Mouse (Mus musculus) adrenal gland, postnatal 25 days (tissue): Measurements from ENCODE around the gene Fgd3. TPM values are rescaled to one million over a fixed set of nuclear protein-coding genes. Genes with fewer than 3 reads are reported as not detected.

Experiments used
- DNase-seq: peaks from one replicate; pipeline ENCODE4 v3.0.0; 2021; ENCODE audit warnings: mixed read lengths
- total RNA-seq: library from RNA; stranded (reverse); gene quantifications from 2 replicates; pipeline ENCODE4 v1.2.3, GENCODE M21; 2021

Gene Fgd3
- total RNA-seq, 1 experiment from 2014 or later = 1.5 TPM

DNA sequence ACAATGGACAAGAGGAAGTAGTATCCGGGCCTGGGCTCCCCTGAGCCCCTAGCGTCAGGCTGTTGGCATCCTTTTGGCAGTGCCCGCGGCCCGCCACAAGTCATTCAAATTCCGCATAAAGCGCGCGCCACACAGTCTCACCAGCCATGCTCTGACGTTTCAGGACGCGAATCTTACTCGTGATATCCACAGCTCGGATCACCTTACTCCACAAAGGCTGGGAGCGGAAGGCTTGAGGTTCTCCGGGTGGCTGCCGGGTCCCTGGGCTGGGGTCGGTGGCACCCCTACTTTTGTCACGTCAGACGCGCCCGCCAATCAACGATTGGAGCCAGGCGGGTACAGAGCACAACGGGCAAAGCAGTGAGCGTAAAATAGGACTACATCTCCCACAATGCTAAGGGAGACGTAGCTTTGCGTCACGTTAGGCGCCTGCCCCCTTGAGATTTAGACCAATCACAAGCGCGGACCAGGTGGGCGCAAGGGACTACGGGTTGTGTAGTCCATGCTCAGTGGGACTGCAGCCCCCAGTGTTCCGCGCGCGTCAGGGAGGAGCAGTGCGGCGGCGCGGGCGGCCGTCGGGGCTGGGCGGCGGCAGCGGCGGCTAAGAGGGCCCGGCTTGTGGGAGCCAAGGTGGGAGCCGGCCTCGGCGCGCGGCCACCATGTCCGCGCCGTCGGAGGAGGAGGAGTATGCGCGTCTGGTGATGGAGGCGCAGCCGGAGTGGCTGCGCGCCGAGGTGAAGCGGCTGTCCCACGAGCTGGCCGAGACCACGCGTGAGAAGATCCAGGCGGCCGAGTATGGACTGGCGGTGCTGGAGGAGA, 21.1 kb upstream of the Fgd3 start, which contains the start of gene Bicd2:
Bicd2 (plus strand) TSS at position 574 of the 819 bp plus-strand sequence.
- DNase-seq = peak; percentile 94

DNA sequence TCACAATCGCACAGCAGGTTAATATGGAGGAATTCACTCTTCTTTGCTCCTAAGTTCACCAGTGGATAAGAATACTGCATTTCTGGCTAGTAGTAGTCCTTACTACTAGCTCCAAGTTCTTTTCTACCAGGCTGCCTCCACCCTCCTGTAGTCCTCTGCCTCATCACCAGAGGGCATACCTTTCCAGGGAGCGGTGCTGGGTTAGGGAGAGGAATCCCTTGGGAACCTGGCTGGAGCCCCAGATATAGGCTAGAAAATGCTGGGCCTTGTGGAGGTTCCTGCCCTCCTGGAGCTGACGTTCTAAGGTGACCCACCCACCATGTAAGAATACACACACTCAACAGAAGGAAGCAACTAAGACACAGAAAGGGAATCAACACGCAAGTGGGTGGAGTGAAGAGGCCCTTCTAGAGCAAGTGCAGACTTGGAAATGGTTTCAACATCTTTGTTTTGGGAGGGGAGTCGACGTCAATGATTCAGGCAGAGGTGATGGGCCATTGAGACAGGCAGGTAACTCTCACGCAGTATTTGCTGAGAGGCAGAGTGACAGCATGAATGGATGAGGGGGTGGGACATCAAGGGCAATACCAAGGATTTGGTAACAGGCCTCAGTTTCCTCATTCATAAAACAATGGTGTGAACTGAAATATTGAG, 18.9 kb upstream of the Fgd3 start:
- peak; percentile 62 for DNase-seq

DNA sequence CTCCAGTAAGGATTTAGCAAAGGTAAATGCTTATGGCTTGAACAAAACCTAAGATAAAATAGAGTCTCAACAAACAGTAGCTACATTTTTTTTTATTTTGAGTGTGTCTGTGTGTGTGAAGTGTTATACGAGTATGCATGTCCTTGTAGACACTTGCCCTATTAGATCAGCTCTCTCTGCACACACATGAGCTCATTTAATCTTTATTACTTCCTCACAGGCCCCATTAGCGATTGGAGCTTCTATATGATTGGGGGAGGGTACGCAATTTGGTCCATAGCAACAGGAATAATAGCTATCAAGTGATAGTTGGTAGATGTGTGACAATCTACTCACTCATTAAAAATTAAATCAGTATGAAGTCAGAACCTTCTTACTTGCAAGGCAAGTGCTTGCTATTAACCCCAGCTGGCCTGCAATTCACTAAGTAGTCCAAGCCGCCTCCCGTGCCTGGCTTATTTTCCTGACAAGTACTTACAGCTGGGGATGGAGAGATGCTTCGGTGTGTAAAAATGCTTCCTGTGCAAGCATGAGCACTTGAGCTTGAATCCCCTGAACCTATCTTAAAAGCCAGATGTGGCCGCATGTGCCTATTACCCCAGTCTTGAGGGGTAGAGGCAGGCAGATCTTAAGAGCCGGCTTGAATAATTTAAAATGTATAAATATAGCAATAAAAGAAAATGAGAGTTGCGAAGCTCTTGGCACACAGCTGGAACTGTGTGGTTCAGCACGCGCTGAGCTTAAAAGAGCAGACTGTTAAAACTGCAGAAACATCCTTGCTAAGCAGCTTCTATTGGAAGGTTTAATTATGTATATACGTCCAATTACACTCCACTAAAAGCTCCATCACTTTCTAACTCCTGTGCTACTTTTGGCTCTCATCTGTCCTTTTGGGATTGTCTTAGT, 15.2 kb upstream of the Fgd3 start:
- DNase-seq = no peak

DNA sequence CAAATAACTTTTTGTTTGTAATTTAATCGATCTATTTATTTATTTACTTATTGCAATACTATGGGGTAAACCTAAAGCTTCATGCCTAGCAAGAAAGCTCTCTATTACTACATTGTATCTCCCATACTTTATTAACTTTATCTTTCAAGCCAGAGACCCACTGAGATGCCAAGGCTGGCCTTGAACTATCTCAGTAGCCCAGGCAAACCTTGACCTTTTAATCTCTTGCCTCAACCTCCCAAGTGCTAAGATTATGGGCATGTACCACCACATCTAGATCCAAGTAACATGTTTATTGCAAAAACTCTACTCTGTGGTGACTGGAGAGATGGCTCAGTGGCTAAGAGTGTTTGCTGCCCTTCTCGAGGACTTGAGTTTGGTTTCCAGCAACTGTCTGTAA, 13.1 kb upstream of the Fgd3 start:
- no peak for DNase-seq

DNA sequence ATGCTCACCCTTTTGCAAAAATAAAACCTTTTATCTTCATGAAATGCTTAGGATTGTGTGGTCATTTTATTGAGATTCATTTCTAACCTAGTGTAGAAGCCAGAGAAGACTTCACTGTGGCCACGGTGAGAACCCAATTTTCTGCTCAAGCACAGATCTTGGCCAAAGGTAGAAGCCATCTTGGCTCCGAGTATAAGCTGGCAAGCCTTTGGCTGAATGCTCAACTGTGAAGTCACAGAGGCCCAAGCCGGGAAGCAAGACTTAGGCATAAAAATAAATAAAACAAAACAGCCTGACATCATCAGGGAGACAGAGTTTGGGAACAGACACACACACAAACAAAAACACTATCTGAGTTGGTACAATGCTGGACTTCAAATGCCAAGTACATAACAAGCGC, 8.0 kb upstream of the Fgd3 start:
- DNase-seq = no peak

DNA sequence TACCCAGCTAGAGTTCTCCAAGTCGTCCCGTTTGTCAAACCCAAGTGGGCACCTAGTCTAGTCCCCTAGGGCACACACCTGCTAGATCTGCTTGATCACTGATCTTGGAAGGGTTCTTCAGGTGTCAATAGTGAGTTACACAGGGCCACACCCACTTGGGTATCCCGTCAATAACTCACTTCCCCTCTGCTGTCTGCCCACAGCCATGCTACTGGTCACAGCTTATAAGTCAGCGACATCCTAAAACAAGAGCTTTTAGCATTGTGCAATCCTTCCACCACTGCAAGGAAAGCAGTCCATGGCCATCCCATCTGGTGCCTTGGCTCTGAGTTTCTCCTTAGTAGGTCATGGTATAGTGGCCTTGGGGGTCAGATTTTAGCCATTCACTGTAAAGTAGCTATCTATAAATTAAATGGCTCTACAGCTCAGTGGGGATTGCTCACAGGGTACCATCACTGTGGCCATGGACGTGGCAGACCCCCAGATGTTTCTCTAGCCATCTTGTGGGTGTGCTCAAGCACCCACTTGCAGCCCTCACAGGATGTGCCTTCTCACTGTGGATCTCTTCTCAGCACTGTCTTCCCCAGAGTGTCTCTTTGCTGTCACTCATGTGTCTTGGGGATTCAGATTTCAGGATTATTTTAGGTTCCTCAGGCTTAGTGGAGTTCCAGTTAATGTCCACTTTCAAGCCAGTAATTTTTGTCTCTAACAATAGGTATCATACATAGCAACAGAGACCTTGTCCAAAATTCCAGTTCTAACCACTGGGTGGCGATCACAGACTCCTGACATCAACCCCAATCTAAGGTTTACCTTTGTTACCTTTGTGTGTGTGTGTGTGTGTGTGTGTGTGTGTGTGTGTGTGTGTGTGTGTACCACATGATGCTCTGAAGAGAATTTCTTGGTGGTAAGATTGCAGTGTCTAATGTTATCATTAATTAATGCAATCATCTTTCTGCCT, 6.4 kb upstream of the Fgd3 start:
- DNase-seq = peak; percentile 39

DNA sequence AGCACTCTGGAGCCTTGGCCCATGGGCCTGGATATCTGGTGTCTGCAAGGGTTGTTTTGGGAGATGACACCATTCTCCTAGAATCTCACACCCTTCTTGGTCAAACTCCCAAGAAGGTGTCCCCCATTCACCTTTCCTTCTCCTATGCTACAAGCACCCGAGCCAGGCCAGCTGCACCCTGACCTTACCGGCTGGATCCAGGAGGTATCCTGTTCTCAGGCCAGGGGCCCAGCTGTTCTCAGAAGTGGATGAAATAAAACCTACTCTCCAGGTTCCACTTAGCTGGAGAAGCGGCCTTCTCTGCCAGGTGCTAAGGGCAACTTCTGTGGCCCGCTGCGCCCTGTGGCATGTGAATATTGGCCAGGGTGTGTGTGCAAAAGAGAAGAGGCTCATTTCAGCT, 4.8 kb upstream of the Fgd3 start:
- DNase-seq = no peak

DNA sequence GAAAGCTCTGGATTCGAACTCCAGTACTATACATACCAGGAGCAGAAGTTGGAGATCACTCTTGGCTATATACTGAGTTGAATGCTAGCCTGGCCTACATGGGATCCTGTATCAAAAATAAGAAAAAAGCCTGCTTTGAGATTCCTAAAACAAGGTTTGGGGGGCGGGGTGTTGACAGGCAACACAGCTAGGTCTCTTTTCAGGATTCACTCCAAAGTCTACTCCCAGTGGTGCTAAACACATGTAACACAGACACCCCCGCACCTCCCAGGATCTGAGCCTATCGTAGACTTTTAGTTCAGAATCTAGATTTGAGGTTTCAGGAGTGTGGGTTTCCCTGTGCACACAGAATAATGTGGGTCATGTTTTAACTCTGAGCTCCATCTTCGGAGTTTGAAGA, 2.6 kb upstream of the Fgd3 start:
- DNase-seq = no peak

DNA sequence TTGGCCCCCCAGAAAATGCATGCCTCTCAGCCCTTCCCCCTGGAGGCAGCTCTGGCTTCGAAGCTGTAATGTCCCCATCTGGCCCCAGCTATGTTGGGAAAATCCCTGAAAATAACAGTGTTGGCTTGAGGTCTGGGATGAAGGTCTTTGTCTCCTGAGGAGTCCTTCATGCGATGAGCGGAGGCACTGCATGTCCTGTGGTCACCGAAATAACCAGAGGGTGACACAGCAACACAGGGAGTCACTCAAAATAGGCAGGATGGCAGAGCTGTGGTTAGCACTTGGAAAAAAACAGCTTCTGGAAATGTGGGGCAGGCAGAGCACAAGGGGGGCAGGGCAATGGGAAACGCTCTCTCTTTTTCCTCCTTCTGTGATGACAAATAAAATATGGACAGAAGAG, 2.1 kb upstream of the Fgd3 start:
- DNase-seq = no peak

DNA sequence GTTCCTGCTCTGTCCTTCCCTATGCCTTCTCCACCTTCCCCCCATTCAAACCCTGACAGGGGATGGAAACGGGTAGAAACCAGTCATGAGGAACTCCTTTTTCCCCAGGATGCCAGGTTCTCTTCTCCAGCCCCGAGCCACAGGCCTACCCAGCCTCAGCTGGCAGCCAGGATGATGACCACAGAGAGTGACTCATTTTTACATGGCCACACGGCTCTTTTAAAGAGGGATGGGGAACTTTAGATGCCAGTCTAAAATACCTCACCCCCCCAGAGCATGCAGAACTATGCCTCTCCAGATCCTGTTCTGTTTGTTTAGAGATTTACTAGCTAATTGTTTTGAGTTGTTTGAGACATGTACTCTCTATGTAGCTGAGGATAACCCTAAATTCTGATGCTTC, 1.3 kb upstream of the Fgd3 start:
- DNase-seq = peak; percentile 36

DNA sequence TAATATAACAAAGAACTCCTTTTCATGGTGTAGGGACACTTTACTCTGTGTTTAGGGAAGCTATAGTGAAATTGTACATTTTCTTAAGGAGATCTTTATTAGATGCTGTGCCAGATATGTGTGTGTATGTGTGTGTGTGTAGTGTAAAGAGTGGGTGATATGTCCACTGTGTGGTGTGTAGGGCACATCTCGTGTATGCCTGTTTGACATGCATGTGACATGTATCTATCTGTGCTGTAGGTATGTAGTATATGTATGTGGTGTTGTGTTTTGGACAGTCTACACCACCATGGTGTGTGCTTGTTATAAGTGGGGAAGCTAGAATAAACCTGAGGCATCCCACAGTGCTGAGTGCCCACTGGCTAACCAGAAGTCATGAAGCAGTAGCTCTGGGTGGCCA, 403 bp upstream of the Fgd3 start:
- no peak for DNase-seq

DNA sequence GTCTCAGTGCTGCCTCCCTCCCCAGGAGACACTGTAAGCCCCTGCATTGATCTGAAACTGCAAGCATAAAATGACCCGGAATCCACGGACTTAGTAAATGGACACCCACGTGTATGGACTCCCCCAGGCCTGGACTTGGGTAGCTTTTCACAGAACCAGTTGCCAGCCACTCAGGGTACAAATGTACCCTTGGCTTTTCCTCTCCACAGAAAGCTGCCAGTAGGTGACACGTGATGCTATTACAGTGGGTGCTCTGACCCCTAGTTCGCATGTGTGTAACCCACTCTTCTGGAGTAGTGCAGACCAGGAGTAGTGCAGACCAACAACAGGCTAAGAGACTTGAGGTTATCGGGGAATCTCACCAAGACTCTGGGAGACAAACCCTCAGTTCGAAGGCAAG, 2.2 kb downstream of the Fgd3 start:
- DNase-seq = no peak

DNA sequence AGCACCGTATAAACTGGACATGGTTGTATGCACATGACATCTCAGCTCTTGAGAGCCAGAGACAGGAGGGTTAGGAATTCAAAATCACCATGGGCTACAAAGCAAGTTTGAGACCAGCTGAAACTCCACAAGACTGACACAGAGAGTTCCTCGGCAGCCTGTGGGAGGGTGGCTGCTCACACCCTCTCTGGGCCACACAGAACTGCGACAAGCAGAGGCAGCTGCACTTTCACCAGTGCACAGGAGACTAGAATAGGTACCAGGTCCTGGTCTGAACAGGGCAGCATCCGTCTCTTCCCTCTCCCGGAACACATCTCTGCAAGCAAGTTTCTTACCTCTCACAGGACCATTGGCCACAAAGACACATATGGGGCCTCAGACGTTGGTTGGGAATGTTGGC, 2.6 kb downstream of the Fgd3 start:
- DNase-seq = no peak

DNA sequence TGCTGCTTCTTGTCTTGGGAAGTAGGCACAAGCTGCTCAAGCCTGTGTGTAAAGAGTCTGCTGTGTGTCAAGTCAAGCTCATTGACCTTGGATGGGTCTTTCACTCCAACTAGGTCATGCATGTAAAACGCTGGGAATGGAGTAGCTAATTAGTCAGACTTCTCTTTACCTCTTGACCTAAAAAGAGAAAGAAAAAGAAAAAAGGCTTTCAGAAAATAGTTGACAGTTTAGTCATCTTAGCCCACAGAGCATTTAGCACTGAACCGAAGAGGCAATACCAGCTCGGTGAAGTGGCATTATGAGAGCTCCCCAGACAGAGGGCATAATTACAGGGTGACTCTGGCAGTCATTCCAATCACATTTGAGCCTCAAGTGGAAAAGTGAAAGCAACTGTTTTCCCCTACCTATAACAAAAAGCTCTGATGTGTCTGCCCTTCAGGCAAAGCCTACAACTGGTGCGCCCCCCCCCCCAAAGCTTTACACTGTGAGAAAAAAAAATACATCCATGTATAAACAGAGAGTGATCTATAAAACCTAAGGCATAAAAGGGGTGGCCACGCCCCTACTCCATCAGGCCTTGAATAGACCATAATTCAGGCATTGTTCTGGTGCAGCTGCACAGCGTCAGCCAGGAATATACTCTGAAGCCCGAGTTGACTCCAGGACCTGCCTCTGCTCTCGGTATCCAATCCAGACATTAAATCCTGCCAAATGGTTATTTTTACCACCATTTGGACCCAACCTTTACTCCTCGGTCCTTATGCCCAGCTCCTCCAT, 3.5 kb downstream of the Fgd3 start:
- no peak for DNase-seq

DNA sequence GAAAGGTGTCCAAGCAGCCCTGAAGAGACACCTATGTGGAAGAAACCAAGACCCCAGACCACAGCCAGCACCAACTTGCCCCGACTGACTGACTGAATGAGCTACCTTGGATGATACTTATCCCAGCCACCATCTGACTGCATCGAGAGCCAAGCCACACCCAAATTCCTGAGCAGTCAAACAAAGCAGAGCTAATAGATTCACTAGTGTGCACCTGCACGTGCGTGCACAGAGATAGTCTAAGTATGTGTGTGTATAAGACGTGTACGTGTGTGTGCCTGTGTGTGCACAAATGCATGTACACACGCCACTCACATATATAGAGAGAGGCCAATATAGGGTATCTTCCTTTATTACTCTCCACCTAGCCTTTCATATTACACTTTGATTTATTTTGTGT, 8.5 kb downstream of the Fgd3 start:
- no peak for DNase-seq

DNA sequence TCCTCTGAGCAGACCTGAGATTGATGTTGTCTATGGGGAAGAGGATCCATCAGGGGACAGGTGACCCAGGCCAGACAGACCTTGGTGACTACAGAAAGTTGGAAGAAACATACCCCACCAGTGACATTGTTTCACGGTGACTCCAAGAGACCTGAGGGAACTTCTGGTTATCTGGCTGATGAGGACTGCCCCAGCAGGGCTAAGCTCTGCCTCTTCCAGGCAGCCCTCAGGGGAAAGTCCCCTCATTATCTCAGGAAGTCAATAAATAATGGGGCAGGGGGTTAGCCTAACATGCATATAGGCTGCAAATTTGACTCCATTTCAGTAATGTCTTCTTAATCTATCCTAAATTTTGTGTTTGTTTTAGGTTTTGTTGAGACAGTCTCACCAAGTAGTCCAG, 10.6 kb downstream of the Fgd3 start:
- no peak for DNase-seq

DNA sequence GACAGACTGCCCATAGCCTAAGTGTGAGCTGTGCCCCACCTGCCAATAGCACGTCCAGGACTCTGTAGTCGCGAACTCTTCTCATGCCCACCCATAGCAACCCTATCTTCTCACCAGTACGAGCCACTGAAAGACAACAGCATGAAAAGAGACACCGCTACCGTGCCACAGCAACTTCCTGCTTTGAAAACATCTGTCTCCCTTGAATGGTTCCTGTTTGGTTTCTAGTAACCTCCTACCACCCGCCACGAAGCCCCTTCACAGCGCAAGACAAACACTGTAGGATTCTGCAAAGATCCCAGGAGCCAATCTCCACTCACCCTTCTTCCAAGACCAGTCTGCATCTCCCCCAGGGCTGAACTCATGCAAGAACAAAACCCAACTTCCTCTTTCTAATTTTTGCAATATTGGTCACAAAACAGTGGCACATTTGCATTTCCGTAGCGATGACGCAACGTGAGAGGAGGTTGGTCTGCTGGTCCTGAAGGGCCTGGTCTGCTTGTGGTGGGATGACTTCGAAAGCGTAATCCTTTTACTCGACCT, 11.2 kb downstream of the Fgd3 start:
- DNase-seq = no peak

DNA sequence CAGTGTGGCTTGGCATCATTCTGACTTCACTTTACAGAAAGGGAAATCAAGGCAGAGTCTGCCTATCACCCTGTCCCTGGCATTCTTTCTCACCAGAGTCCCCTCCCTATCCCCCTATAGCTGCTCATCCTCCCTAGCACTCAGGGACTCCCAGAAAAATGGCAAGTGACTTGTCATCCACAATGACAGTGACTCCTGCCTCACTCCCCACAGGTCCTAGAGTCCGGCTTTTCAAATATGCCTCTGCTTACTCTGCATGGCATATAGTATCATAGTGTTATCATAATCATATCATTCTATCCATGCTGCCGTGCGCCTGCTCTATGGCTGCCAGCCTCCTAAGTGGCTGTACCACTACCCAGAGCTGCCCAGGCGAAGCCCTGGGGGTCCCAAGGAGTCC, 11.9 kb downstream of the Fgd3 start:
- no peak for DNase-seq

DNA sequence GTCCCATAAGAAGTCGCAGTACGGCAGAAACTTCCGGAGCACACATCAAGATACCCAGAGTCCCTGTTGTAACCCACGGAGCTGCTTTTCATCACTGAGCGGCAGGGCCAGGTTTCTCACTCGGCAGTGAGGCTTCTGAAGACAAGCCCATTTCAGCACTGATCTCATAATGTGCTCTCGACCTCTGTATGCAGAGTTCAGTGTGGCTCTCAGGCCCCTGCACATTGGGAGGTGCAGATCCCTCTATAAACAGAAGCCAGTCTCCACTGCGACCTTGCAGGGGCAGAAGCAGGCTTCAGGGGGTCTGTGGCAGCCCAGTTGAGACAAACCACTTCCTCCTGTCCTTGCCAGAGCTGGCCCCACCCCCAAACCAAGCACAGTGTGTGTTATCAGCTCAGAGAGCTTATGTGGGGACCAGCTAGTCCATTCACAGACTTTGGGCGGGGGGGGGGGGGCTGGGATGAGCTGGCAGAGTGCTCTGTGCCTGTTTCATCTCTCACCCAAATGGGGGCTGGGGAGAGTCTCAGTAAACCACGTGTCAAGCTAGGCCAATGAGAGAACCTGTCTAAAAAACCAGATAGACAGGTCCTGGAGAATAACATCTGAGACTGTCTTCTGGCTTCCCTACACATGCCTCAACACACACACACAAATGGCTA, 12.7 kb downstream of the Fgd3 start:
- peak; percentile 27 for DNase-seq

DNA sequence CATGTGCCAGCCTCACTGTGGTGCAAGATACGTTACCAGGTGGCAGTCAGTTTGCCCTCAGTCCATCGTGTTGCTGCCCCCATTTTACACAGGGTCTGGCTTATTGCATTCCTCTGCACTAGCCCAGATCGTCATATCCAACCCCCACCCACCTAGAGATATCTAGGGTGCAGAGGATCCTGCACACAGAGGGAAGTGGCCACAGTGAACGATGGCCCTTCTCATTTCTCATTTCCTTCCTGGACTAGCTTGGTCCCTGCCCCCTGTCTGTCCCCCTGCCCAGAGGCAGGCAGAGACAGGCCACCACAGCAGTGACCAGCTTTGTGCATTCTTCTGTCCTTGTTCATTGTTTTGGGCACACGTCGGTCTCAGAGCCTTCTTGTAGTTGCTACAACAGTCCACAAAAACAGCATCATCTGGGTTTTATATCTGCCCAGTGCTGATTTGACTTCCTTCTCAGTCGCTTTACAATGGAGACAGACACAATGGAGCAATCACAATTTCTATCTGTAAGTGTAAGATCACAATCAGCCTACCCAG, 13.3 kb downstream of the Fgd3 start:
- DNase-seq = no peak
